Mouse (Mus musculus): Measurements from ENCODE around the gene Mef2b. TPM values are rescaled to one million over a fixed set of nuclear protein-coding genes. Genes with fewer than 3 reads are reported as not detected.

Gene Mef2b
- polyA plus RNA-seq, 1 experiment from 2014 or later, result 0.11 TPM

GRCm38 (mm10) chr8:70179082-70179481 lies 39.6 kb downstream of the Mef2b start:
- no peak for ATAC-seq
- Histone ChIP-seq H3K36me3 (replicated peaks; ENCODE audit: insufficient read depth, low read length) (peaks cover 7% of the 10 kb centered on the region), H3K9ac (replicated peaks) (no peak overlapping the region), H3K9me3 (ENCODE audit: low read length) (no peaks in the 10 kb centered on the region), H3K27ac (ENCODE audit: low read depth) (no peak overlapping the region), H3K27me3 (ENCODE audit: insufficient read depth, low read length) (no peaks in the 10 kb centered on the region), H3K4me1 (ENCODE audit: insufficient read depth) (peaks cover 9% of the 10 kb centered on the region), H3K4me2 (ENCODE audit: low read depth, low read length) (no peak overlapping the region), H3K4me3 (ENCODE audit: low read depth, low read length) (no peak overlapping the region)
- DNase-seq, result no peak
- no peak for TF ChIP-seq EP300 (IDR thresholded peaks at IDR 0.05; ENCODE audit: low read depth)
- TF ChIP-seq CTCF (IDR thresholded peaks at IDR 0.05; ENCODE audit: low read depth), result peak; percentile 68
- 97% methylated on average over 4 of the region's 4 CpGs for WGBS (ENCODE audit: insufficient replicate concordance)

DNA sequence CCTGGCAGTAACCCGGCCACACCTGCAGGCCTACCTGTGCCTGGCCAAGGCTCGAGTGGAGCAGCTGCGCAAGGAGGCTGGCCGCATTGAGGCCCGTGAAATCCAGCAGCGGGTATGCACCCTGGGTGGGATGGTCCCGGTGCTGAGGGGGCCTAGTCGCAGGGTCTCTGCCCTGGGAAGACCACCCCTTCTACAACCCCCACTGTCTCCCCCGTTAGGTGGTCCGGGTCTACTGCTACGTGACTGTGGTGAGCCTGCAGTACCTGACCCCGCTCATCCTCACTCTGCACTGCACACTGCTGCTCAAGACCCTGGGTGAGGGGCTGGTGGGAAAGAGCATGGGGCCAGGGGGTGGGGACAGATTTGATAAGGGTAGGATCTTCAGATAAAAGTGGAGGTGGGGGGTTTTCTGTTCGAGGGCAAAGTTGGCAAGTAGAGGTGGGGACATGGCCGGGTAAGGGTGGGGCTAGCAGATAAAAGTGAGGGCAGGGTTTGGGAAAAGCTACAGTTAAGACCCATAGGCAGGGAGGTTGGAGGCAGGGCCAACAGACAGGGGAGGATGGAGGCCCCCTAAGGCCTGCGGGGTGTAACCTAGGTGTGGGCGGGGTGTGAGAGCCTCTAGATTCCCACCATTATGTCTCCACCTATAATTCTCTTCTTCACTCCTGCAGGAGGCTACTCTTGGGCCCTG lies 41.8 kb downstream of the Mef2b start:
- ATAC-seq (peak; percentile 44), DNase-seq (no peak)
- no peak overlapping the region for H3K4me2 ChIP-seq (ENCODE audit: low read depth, low read length)
- H3K9me3 ChIP-seq (ENCODE audit: low read length), result no peaks in the 10 kb centered on the region
- peaks cover 6% of the 10 kb centered on the region for H3K4me1 ChIP-seq (ENCODE audit: insufficient read depth)
- TF ChIP-seq CTCF (IDR thresholded peaks at IDR 0.05; ENCODE audit: low read depth) (no peak), EP300 (IDR thresholded peaks at IDR 0.05; ENCODE audit: low read depth) (no peak)
- no peak overlapping the region for H3K9ac ChIP-seq (replicated peaks)
- H3K36me3 ChIP-seq (replicated peaks; ENCODE audit: insufficient read depth, low read length), result peaks cover 8% of the 10 kb centered on the region
- H3K27me3 ChIP-seq (ENCODE audit: insufficient read depth, low read length), result no peaks in the 10 kb centered on the region
- H3K27ac ChIP-seq (ENCODE audit: low read depth), result no peak overlapping the region
- no peak overlapping the region for H3K4me3 ChIP-seq (ENCODE audit: low read depth, low read length)
- whole genome bisulfite sequencing (ENCODE audit: insufficient replicate concordance), result 73% methylated on average over 14 of the region's 16 CpGs

DNA sequence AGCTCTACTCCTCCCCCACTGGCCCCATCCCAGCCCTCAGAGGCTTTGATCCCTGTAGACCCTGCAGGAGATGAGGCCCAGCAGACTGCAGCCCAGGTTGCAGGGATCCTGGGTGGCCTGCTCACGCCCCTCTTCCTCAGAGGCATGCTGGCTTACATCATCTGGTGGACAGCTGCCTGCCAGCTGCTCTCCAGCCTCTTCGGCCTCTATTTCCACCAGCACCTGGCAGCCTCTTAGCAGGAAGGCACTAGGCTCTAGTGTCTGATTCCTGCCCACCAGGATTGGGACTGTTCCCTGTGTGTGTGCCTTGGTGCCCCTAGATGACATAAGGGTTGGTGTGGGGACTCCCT lies 42.4 kb downstream of the Mef2b start:
- H3K4me2 ChIP-seq (ENCODE audit: low read depth, low read length), result no peak overlapping the region
- 74% methylated on average over 2 of the region's 2 CpGs for WGBS (ENCODE audit: insufficient replicate concordance)
- H3K36me3 ChIP-seq (replicated peaks; ENCODE audit: insufficient read depth, low read length), result peaks cover 12% of the 10 kb centered on the region
- H3K27ac ChIP-seq (ENCODE audit: low read depth), result no peak overlapping the region
- H3K4me3 ChIP-seq (ENCODE audit: low read depth, low read length), result no peak overlapping the region
- no peaks in the 10 kb centered on the region for H3K9me3 ChIP-seq (ENCODE audit: low read length)
- peaks cover 6% of the 10 kb centered on the region for H3K4me1 ChIP-seq (ENCODE audit: insufficient read depth)
- DNase-seq (no peak), ATAC-seq (peak; percentile 25)
- TF ChIP-seq CTCF (IDR thresholded peaks at IDR 0.05; ENCODE audit: low read depth), result no peak
- TF ChIP-seq EP300 (IDR thresholded peaks at IDR 0.05; ENCODE audit: low read depth), result no peak
- no peak overlapping the region for H3K9ac ChIP-seq (replicated peaks)
- no peaks in the 10 kb centered on the region for H3K27me3 ChIP-seq (ENCODE audit: insufficient read depth, low read length)

- Histone ChIP-seq H3K9me3 (ENCODE audit: low read length) (no peaks in the 10 kb centered on the region), H3K4me1 (ENCODE audit: insufficient read depth) (peaks cover 6% of the 10 kb centered on the region), H3K27ac (ENCODE audit: low read depth) (no peak overlapping the region), H3K27me3 (ENCODE audit: insufficient read depth, low read length) (no peaks in the 10 kb centered on the region), H3K4me3 (ENCODE audit: low read depth, low read length) (no peak overlapping the region), H3K36me3 (replicated peaks; ENCODE audit: insufficient read depth, low read length) (peaks cover 20% of the 10 kb centered on the region), H3K9ac (replicated peaks) (no peak overlapping the region), H3K4me2 (ENCODE audit: low read depth, low read length) (no peak overlapping the region)
- TF ChIP-seq CTCF (IDR thresholded peaks at IDR 0.05; ENCODE audit: low read depth) (no peak), EP300 (IDR thresholded peaks at IDR 0.05; ENCODE audit: low read depth) (no peak)
- ATAC-seq (no peak), DNase-seq (no peak)
- WGBS (ENCODE audit: insufficient replicate concordance), result 85% methylated on average over 4 of the region's 4 CpGs
Measured at GRCm38 (mm10) chr8:70183194-70183593, 43.7 kb downstream of the Mef2b start.

- no peak overlapping the region for H3K4me3 ChIP-seq (ENCODE audit: low read depth, low read length)
- H3K4me1 ChIP-seq (ENCODE audit: insufficient read depth), result peaks cover 3% of the 10 kb centered on the region; the same call in 1 of the 2 replicates
- no peak overlapping the region for H3K4me2 ChIP-seq (ENCODE audit: low read depth, low read length)
- no peak for ATAC-seq
- DNase-seq, result peak; percentile 31
- H3K36me3 ChIP-seq (replicated peaks; ENCODE audit: insufficient read depth, low read length), result peaks cover 43% of the 10 kb centered on the region
- TF ChIP-seq CTCF (IDR thresholded peaks at IDR 0.05; ENCODE audit: low read depth) (no peak), EP300 (IDR thresholded peaks at IDR 0.05; ENCODE audit: low read depth) (no peak)
- H3K27me3 ChIP-seq (ENCODE audit: insufficient read depth, low read length), result no peaks in the 10 kb centered on the region
- no peaks in the 10 kb centered on the region for H3K9me3 ChIP-seq (ENCODE audit: low read length)
- no peak overlapping the region for H3K9ac ChIP-seq (replicated peaks)
- 70% methylated on average over 7 of the region's 7 CpGs for WGBS (ENCODE audit: insufficient replicate concordance)
- H3K27ac ChIP-seq (ENCODE audit: low read depth), result no peak overlapping the region
Measured at GRCm38 (mm10) chr8:70188707-70189106, 49.2 kb downstream of the Mef2b start.

GRCm38 (mm10) chr8:70193238-70193637 lies 53.7 kb downstream of the Mef2b start:
- DNase-seq (peak; percentile 62), ATAC-seq (peak; percentile 89)
- H3K27me3 ChIP-seq (ENCODE audit: insufficient read depth, low read length), result no peaks in the 10 kb centered on the region
- H3K4me3 ChIP-seq (ENCODE audit: low read depth, low read length), result no peak overlapping the region
- H3K4me1 ChIP-seq (ENCODE audit: insufficient read depth), result peaks cover 14% of the 10 kb centered on the region
- peaks cover 30% of the 10 kb centered on the region for H3K36me3 ChIP-seq (replicated peaks; ENCODE audit: insufficient read depth, low read length)
- peak overlapping the region; percentile 82 for H3K27ac ChIP-seq (ENCODE audit: low read depth)
- H3K9ac ChIP-seq (replicated peaks), result peak overlapping the region; percentile 11; the same call in 1 of the 2 replicates
- no peak for TF ChIP-seq CTCF (IDR thresholded peaks at IDR 0.05; ENCODE audit: low read depth)
- TF ChIP-seq EP300 (IDR thresholded peaks at IDR 0.05; ENCODE audit: low read depth), result peak; percentile 56
- no peak overlapping the region for H3K4me2 ChIP-seq (ENCODE audit: low read depth, low read length)
- 65% methylated on average over 5 of the region's 5 CpGs for WGBS (ENCODE audit: insufficient replicate concordance)
- H3K9me3 ChIP-seq (ENCODE audit: low read length), result no peaks in the 10 kb centered on the region
